Mouse (Mus musculus): ENCODE data around the gene Cep57l1. TPM values are rescaled to one million over a fixed set of nuclear protein-coding genes. Genes with fewer than 3 reads are reported as not detected.

Gene Cep57l1
- polyA plus RNA-seq, 1 experiment from 2014 or later, result 24.8 TPM

DNA sequence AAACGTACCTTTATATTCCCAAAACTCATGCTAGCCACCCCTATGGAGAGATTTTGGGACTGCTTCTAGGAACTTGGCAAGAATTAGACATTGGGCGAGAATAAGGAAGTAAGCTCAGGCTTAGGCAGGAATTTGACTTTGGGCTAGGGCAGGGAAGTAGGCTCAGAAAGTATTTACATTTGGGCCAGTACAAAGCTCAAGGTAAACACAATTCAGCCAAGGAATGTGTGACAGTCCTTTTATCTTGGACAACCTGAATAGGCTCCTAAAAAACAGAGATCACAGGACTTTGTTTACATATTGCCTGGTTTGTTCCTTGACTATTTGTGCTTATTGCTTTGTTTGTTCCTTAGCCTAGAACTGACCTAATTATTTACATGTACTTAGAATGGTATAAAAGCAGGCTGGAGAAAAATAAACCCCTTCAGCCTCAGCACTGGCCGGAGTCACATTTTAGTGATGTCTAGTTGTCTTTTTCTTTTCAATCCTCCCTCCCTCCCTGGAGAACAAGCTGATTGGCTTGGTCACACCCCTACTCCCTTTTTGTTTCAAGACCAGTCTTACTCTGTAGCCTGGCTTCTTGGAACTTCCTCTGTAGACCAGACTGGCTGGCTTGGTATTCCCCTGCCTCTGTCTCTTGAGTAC is 45.8 kb downstream of the Cep57l1 start:
- no peak overlapping the region for H3K4me3 ChIP-seq (replicated peaks)
- H3K27me3 ChIP-seq, result no peaks in the 10 kb centered on the region
- no peak overlapping the region for H3K27ac ChIP-seq
- no peak for ATAC-seq (replicated peaks; ENCODE audit: low FRiP score)
- 74% methylated on average over 3 of the region's 3 CpGs for WGBS
- no peak overlapping the region for H3K9ac ChIP-seq
- H3K4me2 ChIP-seq, result no peak overlapping the region
- H3K9me3 ChIP-seq (replicated peaks), result no peaks in the 10 kb centered on the region
- no peaks in the 10 kb centered on the region for H3K36me3 ChIP-seq
- H3K4me1 ChIP-seq, result 0 out of 2 replicates have a peak, but pooled peaks cover 2% of the 10 kb centered on the region

DNA sequence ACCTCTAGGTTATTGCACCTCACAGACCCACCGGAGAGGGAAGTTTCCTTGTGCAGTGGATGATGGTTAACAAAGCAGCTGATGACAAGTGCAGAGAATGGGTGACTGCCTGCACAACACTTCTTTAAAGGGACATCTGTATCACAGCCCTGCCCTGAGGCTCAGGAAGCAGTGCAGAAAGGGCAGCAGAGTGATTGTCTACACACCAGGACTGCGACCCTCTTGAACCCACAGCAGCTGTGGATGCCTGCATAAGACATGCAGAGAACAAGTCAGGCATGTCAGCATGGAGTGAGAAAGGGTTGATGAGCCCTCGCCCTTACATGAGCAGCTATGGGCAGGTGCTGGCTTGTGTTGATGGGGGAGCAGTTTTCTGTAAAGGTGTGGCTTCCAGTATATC is 48.8 kb downstream of the Cep57l1 start:
- Histone ChIP-seq H3K4me2 (no peak overlapping the region), H3K9ac (no peak overlapping the region), H3K4me3 (replicated peaks) (no peak overlapping the region), H3K27me3 (no peaks in the 10 kb centered on the region), H3K27ac (no peak overlapping the region), H3K4me1 (0 out of 2 replicates have a peak, but pooled peaks cover 2% of the 10 kb centered on the region), H3K9me3 (replicated peaks) (no peaks in the 10 kb centered on the region), H3K36me3 (no peaks in the 10 kb centered on the region)
- WGBS, result 63% methylated on average over 3 of the region's 3 CpGs
- ATAC-seq (replicated peaks; ENCODE audit: low FRiP score), result no peak

DNA sequence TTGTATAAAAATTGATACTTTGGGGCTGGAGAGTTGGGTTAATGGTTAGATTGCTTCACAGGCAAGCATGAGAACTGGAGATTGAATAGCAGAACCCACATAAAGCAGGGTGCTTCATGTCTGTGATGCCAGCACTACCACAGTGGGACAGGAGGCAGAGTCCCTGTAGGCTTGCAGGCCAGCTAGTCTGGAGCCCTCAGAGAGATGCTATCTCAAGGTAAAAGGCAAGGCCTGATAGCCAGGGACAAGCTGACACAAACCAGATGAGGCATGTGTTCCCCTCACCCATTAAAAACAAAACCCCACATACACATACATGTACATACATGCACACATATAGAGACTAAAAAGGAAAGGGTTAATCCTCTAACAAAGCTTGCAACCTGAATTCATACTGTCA is 51.6 kb downstream of the Cep57l1 start:
- H3K9me3 ChIP-seq (replicated peaks), result no peaks in the 10 kb centered on the region
- no peak overlapping the region for H3K4me2 ChIP-seq
- no peaks in the 10 kb centered on the region for H3K36me3 ChIP-seq
- ATAC-seq (replicated peaks; ENCODE audit: low FRiP score), result no peak
- no peak overlapping the region for H3K9ac ChIP-seq
- 0 out of 2 replicates have a peak, but pooled peaks cover 2% of the 10 kb centered on the region for H3K4me1 ChIP-seq
- H3K4me3 ChIP-seq (replicated peaks), result no peak overlapping the region
- H3K27ac ChIP-seq, result no peak overlapping the region
- no peaks in the 10 kb centered on the region for H3K27me3 ChIP-seq

DNA sequence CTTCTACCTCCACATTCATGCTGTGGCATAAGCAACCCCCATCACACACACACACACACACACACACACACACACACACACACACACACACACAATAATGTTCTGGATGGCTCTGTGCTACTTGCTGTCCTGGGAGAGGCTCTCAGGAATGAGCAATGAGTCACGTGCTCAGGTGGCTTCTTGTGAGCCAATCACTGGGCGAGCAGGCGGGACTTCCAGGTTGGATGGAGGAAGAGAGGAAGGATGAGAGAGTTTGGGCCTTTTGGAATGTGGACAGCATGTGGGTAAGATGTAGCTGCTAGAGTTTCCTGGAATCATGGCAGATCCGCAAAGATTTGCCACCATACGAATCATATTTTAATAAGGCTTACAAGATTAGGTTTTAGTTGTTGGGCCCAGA is 52.4 kb downstream of the Cep57l1 start:
- 96% methylated on average over 5 of the region's 5 CpGs for WGBS
- H3K4me1 ChIP-seq, result 0 out of 2 replicates have a peak, but pooled peaks cover 2% of the 10 kb centered on the region
- no peak for ATAC-seq (replicated peaks; ENCODE audit: low FRiP score)
- H3K27ac ChIP-seq, result no peak overlapping the region
- no peaks in the 10 kb centered on the region for H3K36me3 ChIP-seq
- no peak overlapping the region for H3K4me3 ChIP-seq (replicated peaks)
- no peaks in the 10 kb centered on the region for H3K9me3 ChIP-seq (replicated peaks)
- no peak overlapping the region for H3K4me2 ChIP-seq
- no peak overlapping the region for H3K9ac ChIP-seq
- H3K27me3 ChIP-seq, result no peaks in the 10 kb centered on the region

DNA sequence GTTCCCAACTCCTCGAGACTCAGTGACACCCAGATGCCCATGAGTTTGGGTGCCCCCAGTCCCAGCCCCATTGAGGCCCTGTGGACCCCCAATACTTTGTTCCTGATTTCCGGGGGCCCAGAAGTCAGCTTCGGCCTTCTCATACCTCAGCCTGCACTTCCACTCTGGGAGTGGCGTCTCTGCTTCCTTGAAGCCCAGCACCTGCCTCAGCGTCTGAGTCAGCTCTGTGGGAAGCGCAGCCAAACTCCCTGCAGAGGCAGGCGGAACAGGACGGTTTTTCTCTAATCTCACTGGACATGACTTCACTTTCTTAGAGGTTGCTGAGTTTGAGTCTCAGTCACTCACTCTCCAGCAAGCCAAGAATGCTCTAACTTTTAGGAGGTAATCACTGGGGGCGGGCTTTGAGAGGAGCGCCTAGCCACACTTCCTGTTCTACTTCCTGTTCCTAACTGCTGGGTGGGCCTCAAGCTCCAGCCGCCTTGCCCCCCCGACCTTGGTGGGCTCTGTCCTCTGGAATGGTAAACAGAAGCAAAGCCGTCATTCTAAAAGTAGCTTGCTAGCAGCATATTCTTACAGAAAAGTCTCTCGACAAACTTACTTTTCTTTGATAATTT is 57.7 kb downstream of the Cep57l1 start:
- no peak overlapping the region for H3K4me3 ChIP-seq (replicated peaks)
- no peak for ATAC-seq (replicated peaks; ENCODE audit: low FRiP score)
- H3K4me2 ChIP-seq, result no peak overlapping the region
- no peak overlapping the region for H3K9ac ChIP-seq
- 0 out of 2 replicates have a peak, but pooled peaks cover 2% of the 10 kb centered on the region for H3K4me1 ChIP-seq
- H3K27me3 ChIP-seq, result no peaks in the 10 kb centered on the region
- no peaks in the 10 kb centered on the region for H3K36me3 ChIP-seq
- H3K9me3 ChIP-seq (replicated peaks), result no peaks in the 10 kb centered on the region
- no peak overlapping the region for H3K27ac ChIP-seq
- 80% methylated on average over 14 of the region's 14 CpGs for WGBS

DNA sequence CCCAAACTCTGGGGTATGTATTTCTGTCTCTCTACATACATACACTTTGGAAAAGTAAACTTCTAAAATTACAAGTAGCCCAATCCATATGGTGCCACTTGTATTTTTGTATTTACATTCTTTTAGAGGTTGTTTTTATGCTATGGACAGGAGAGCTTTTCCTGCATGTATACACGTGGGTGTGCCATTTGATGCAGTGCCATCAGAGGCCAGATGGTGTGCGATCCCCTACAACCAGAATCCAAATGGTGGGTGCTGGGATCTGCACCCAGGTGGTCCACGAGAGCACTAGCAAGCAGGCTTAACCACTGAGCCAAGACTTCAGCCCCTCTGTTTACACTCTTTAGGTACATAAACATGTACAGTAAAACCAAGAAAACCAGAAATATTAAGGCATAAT is 60.4 kb downstream of the Cep57l1 start:
- Histone ChIP-seq H3K9ac (no peak overlapping the region), H3K4me2 (no peak overlapping the region), H3K4me3 (replicated peaks) (no peak overlapping the region), H3K9me3 (replicated peaks) (no peaks in the 10 kb centered on the region), H3K27ac (no peak overlapping the region), H3K4me1 (0 out of 2 replicates have a peak, but pooled peaks cover 2% of the 10 kb centered on the region), H3K27me3 (no peaks in the 10 kb centered on the region), H3K36me3 (no peaks in the 10 kb centered on the region)
- 85% methylated on average over 3 of the region's 3 CpGs for WGBS
- ATAC-seq (replicated peaks; ENCODE audit: low FRiP score), result no peak

DNA sequence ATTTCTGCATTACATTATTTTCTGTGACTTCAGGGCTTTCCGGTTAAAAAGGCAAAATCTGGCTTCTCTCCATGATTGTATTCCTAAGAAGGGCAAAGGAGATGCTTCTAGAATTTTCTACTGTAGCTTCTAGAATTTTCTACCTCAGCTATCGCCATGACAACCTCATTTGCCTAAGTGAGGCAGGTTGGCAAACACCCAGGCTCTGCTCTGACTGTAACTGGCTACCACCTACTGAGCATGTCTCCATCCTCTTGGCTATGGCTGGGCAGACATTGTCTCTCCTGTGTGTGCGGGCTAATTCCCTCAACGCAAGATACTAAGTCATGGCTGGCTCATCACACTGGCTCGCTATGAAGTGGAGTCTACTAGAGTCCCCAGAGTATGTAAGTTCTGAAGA is 63.1 kb downstream of the Cep57l1 start:
- H3K4me3 ChIP-seq (replicated peaks), result no peak overlapping the region
- no peaks in the 10 kb centered on the region for H3K9me3 ChIP-seq (replicated peaks)
- no peak overlapping the region for H3K9ac ChIP-seq
- no peaks in the 10 kb centered on the region for H3K4me1 ChIP-seq
- H3K27me3 ChIP-seq, result no peaks in the 10 kb centered on the region
- whole genome bisulfite sequencing, result 91% methylated on average over 5 of the region's 5 CpGs
- ATAC-seq (replicated peaks; ENCODE audit: low FRiP score), result no peak
- no peak overlapping the region for H3K27ac ChIP-seq
- H3K4me2 ChIP-seq, result no peak overlapping the region
- H3K36me3 ChIP-seq, result no peaks in the 10 kb centered on the region

DNA sequence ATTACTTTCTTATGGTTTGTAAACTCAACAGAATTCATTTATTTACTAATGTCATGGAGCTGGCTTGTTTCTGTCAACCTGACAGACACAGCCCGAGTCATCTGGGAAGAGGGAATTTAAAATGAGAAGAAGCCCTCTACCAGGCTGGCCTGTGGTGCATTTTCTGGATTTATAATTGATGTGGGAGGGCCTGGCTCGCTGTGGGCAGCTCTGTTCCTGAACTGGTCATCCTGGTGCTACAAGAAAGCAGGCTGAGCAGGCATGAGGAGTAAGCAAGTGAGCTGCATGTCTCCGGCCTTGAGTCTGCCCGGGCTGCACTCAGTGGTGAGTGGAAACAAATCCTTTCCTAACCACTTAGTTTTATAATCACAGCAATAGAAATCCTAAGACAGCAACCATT is 65.7 kb downstream of the Cep57l1 start:
- Histone ChIP-seq H3K9ac (no peak overlapping the region), H3K4me1 (no peaks in the 10 kb centered on the region), H3K4me3 (replicated peaks) (no peak overlapping the region), H3K36me3 (0 out of 2 replicates have a peak, but pooled peaks cover 3% of the 10 kb centered on the region), H3K4me2 (no peak overlapping the region), H3K27ac (no peak overlapping the region), H3K27me3 (no peaks in the 10 kb centered on the region), H3K9me3 (replicated peaks) (no peaks in the 10 kb centered on the region)
- ATAC-seq (replicated peaks; ENCODE audit: low FRiP score), result no peak
- 74% methylated on average over 4 of the region's 4 CpGs for WGBS

DNA sequence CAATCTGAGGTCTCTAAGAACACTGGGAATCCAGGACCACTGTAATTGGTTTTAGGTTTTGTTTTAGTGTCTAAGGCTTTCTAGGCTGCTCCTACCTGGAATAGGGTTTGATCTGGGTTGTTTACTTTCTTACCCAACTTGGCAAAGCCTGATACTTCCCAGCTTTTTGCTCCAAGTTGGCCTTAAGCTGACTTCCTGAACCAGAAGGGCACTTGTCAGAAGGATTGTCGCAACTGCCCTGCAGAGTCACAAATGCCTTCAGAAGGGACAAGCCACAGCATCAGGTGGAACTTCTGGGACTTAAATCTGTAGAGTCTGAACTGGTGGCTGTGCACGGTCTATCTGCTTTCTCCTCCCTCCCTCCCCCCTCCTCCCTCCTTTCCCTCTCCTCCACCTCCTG is 69.5 kb downstream of the Cep57l1 start:
- Histone ChIP-seq H3K9ac (no peak overlapping the region), H3K36me3 (peaks cover 20% of the 10 kb centered on the region), H3K9me3 (replicated peaks) (no peaks in the 10 kb centered on the region), H3K4me1 (no peaks in the 10 kb centered on the region), H3K4me3 (replicated peaks) (no peak overlapping the region), H3K27me3 (no peaks in the 10 kb centered on the region), H3K27ac (no peak overlapping the region), H3K4me2 (no peak overlapping the region)
- 91% methylated on average over 2 of the region's 2 CpGs for WGBS
- no peak for ATAC-seq (replicated peaks; ENCODE audit: low FRiP score)

DNA sequence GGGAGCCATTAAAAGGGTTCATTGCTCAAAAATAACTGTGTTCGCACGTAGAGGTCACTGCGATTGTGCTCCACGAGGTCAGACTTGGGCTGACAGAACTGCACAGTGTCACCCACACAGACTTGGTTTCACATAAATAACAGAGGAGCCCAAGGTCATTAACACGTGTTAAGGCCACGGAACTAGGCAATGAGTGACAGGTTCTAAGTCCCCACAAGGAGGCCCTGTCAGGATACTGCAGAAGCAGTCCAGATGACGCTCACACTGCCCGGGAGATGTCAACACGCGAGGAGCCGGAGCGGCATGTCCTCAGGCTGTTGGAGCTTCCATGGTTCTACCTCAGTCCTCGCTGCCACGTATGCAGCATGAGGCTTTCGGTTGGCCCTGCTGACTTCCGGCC is 72.4 kb downstream of the Cep57l1 start:
- Histone ChIP-seq H3K27me3 (no peaks in the 10 kb centered on the region), H3K4me3 (replicated peaks) (no peak overlapping the region), H3K9me3 (replicated peaks) (no peaks in the 10 kb centered on the region), H3K4me2 (no peak overlapping the region), H3K9ac (no peak overlapping the region), H3K4me1 (no peaks in the 10 kb centered on the region), H3K36me3 (peaks cover 23% of the 10 kb centered on the region), H3K27ac (no peak overlapping the region)
- WGBS, result 85% methylated on average over 16 of the region's 16 CpGs
- no peak for ATAC-seq (replicated peaks; ENCODE audit: low FRiP score)

DNA sequence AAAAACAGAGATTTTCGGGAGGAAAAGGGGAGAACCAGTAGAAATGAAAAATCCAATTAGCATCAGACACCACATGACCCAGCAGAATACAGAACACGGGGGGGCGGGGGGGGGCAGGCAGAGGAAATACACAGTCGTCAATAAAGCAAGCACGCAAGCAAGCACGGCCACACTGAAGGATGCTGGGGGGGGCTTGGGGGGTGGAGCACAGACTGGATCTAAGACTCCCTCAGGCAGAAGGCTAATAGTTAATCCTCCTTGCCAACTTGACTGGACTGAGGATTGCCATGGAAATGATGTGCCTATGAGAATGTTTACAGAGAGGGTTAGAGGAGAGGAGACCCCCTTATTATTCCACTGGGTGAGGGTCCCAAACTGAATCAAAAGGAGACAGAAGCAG is 74.3 kb downstream of the Cep57l1 start:
- Histone ChIP-seq H3K27ac (no peak overlapping the region), H3K4me2 (no peak overlapping the region), H3K9me3 (replicated peaks) (no peaks in the 10 kb centered on the region), H3K4me1 (no peaks in the 10 kb centered on the region), H3K27me3 (no peaks in the 10 kb centered on the region), H3K4me3 (replicated peaks) (no peak overlapping the region), H3K9ac (no peak overlapping the region), H3K36me3 (peaks cover 26% of the 10 kb centered on the region)
- WGBS, result 79% methylated on average over 6 of the region's 6 CpGs
- no peak for ATAC-seq (replicated peaks; ENCODE audit: low FRiP score)

DNA sequence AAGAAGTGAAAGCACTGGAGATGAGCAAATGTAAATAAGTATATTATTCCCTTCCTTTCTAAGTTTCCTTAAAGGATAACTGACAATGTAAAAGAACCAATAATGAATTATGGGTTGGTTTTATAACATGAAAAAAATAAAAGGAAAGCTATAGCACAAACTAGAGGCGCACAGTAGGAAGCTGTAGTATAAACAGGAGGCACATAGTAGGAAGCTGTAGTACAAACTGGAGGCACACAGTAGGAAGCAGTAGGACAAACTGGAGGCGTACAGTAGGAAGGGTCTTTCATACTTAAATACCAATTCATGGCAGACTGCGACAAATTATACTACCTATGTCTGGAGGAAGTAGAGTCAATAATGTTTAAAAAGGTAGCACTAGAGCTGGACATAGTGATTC is 76.5 kb downstream of the Cep57l1 start:
- Histone ChIP-seq H3K9ac (no peak overlapping the region), H3K27ac (no peak overlapping the region), H3K4me1 (no peaks in the 10 kb centered on the region), H3K4me2 (no peak overlapping the region), H3K4me3 (replicated peaks) (no peak overlapping the region), H3K27me3 (no peaks in the 10 kb centered on the region), H3K36me3 (peaks cover 31% of the 10 kb centered on the region), H3K9me3 (replicated peaks) (no peaks in the 10 kb centered on the region)
- no peak for ATAC-seq (replicated peaks; ENCODE audit: low FRiP score)
- 97% methylated on average over 3 of the region's 3 CpGs for WGBS

DNA sequence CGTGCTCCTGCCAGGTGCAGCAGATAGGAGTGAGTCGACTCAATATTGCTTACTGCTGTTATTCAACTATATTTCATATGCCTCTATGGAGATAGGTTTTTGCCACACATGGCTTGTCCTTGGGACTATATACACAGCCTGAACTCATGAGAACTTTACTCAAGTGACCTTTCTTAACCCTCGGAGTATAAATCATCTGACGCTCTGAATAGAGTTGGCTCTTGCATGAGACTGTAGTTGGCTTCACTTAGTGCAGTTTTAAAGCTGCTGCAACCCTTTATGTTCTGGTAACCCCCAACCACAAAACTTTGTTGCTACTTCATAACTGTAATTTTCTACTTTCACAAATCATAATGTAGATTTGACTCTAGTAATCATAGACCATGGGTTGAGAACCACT is 77.7 kb downstream of the Cep57l1 start:
- Histone ChIP-seq H3K27ac (no peak overlapping the region), H3K4me2 (no peak overlapping the region), H3K9ac (no peak overlapping the region), H3K36me3 (peaks cover 28% of the 10 kb centered on the region), H3K4me3 (replicated peaks) (no peak overlapping the region), H3K9me3 (replicated peaks) (no peaks in the 10 kb centered on the region), H3K27me3 (no peaks in the 10 kb centered on the region), H3K4me1 (no peaks in the 10 kb centered on the region)
- 69% methylated on average over 4 of the region's 4 CpGs for WGBS
- ATAC-seq (replicated peaks; ENCODE audit: low FRiP score), result no peak

Measured in kidney, embryonic 15.5 days (tissue).